Mouse (Mus musculus) heart, embryonic 14.5 days (tissue): ENCODE data around the gene Sap25. TPM values are rescaled to one million over a fixed set of nuclear protein-coding genes. Genes with fewer than 3 reads are reported as not detected.

ENCODE experiments used
- ATAC-seq: fragments of 200-750 bp; cut with Nextera tagmentation; 2 replicates; pipeline ENCODE4 v1.8.0; 2017; ENCODE audit warnings: low read depth, moderate TSS enrichment; ENCODE audit not compliant: insufficient number of reproducible peaks, insufficient read depth, low FRiP score
- H3K27ac ChIP-seq, 2 experiments: fragments of 200-500 bp in 1 of 2; fragments of 300-500 bp in 1 of 2; sonication (generic) in 1 of 2; replicated peaks in 1 of 2; 2 replicates each; pipeline ENCODE4 v1.5.1; 2012 to 2014; ENCODE audit warnings: low read depth in 2 of 2, low read length in 2 of 2, control low read depth in 1 of 2, mild to moderate bottlenecking in 1 of 2, mixed read lengths in 1 of 2; ENCODE audit not compliant: control insufficient read depth in 1 of 2, insufficient read depth in 1 of 2
- H3K27me3 ChIP-seq: fragments of 300-500 bp; sonication (generic); 2 replicates; pipeline ENCODE4 v1.6.1; 2014; ENCODE audit warnings: mild to moderate bottlenecking, low read length, control low read depth; ENCODE audit not compliant: control insufficient read depth, insufficient read depth
- H3K36me3 ChIP-seq: fragments of 300-500 bp; sonication (generic); 2 replicates; pipeline ENCODE4 v1.6.1; 2014; ENCODE audit warnings: mild to moderate bottlenecking, control low read depth, low read length, mixed read lengths; ENCODE audit not compliant: control insufficient read depth, insufficient read depth
- H3K4me1 ChIP-seq, 2 experiments: fragments of 200-500 bp in 1 of 2; fragments of 300-500 bp in 1 of 2; sonication (generic) in 1 of 2; 2 replicates each; pipeline ENCODE4 v1.6.1; 2012 to 2014; ENCODE audit warnings: low read length in 2 of 2, control low read depth in 1 of 2, mixed read lengths in 1 of 2; ENCODE audit not compliant: control insufficient read depth in 2 of 2, insufficient read depth in 2 of 2
- H3K4me2 ChIP-seq: fragments of 300-500 bp; sonication (generic); 2 replicates; pipeline ENCODE4 v1.6.1; 2014; ENCODE audit warnings: mild to moderate bottlenecking, low read length
- H3K4me3 ChIP-seq, 2 experiments: fragments of 200-500 bp in 1 of 2; fragments of 300-500 bp in 1 of 2; sonication (generic) in 1 of 2; 2 replicates each; pipeline ENCODE4 v1.5.1; 2012 to 2014; ENCODE audit warnings: low read length in 2 of 2, mild to moderate bottlenecking in 2 of 2, control low read depth in 1 of 2, low read depth in 1 of 2, moderate library complexity in 1 of 2; ENCODE audit not compliant: control insufficient read depth in 1 of 2, insufficient read depth in 1 of 2
- H3K9ac ChIP-seq: fragments of 300-500 bp; sonication (generic); 2 replicates; pipeline ENCODE4 v1.6.1; 2014; ENCODE audit warnings: mild to moderate bottlenecking, low read length
- H3K9me3 ChIP-seq: fragments of 300-500 bp; sonication (generic); 2 replicates; pipeline ENCODE4 v1.6.1; 2016; ENCODE audit warnings: low read length, control low read depth; ENCODE audit not compliant: control insufficient read depth
- WGBS: fragments of 180-500 bp; shearing (Covaris S2); extraction: QIAGEN DNeasy Blood & Tissue Kit; methylation state at CpG from one replicate; pipeline ENCODE4 v1.1.7; 2014; 5-methylcytosine and 5-hydroxymethylcytosine counted together
- polyA plus RNA-seq: library from polyadenylated mRNA; unstranded; fragments of >200 nt; fragmentation: Nextera tagmentation; extraction: Ambion mirVana; gene quantifications from 2 replicates; pipeline ENCODE4 v1.2.1, GENCODE M21; 2014

Sap25 gene
- polyA plus RNA-seq, 1 experiment from 2014 or later = 4.3 TPM

GRCm38 (mm10) chr5:137639472-137639871 lies 1.7 kb upstream of the Sap25 start:
- H3K36me3 ChIP-seq = peaks cover 75% of the 10 kb centered on the region
- H3K27me3 ChIP-seq = peaks cover 10% of the 10 kb centered on the region
- no peaks in the 10 kb centered on the region for H3K4me1 ChIP-seq
- no peak overlapping the region for H3K4me3 ChIP-seq
- no peaks in the 10 kb centered on the region for H3K9me3 ChIP-seq
- H3K4me2 ChIP-seq = no peak overlapping the region
- H3K9ac ChIP-seq = no peak overlapping the region
- no peak overlapping the region for H3K27ac ChIP-seq
- 66% methylated on average over 7 of the region's 7 CpGs for WGBS
- no peak for ATAC-seq

- peaks cover 28% of the 10 kb centered on the region for H3K27me3 ChIP-seq
- peaks cover 0 to 12% of the 10 kb centered on the region in 2 experiments; a peak in 3 of 4 replicates for H3K4me1 ChIP-seq
- H3K4me2 ChIP-seq = no peak overlapping the region
- H3K27ac ChIP-seq = no peak overlapping the region
- 45% methylated on average over 4 of the region's 4 CpGs for WGBS
- H3K36me3 ChIP-seq = peaks cover 43% of the 10 kb centered on the region
- no peak for ATAC-seq
- H3K4me3 ChIP-seq = no peak overlapping the region
- no peaks in the 10 kb centered on the region for H3K9me3 ChIP-seq
- H3K9ac ChIP-seq = no peak overlapping the region
Observed at GRCm38 (mm10) chr5:137642886-137643285, 1.8 kb downstream of the Sap25 start.

GRCm38 (mm10) chr5:137644484-137644883 lies 3.4 kb downstream of the Sap25 start:
- Histone ChIP-seq H3K27ac (no peak overlapping the region), H3K4me2 (peak overlapping the region; percentile 72), H3K4me1 (peaks cover 2 to 19% of the 10 kb centered on the region in 2 experiments; a peak in 3 of 4 replicates), H3K36me3 (peaks cover 27% of the 10 kb centered on the region), H3K4me3 (no peak overlapping the region), H3K9ac (no peak overlapping the region), H3K27me3 (peaks cover 28% of the 10 kb centered on the region), H3K9me3 (no peaks in the 10 kb centered on the region)
- ATAC-seq = no peak
- 38% methylated on average over 19 of the region's 19 CpGs for WGBS

GRCm38 (mm10) chr5:137645091-137645651 lies 4.0 kb downstream of the Sap25 start:
- Histone ChIP-seq H3K4me3 (peak overlapping the region; percentile 40 to 42), H3K36me3 (peaks cover 20% of the 10 kb centered on the region), H3K9ac (peak overlapping the region; percentile 55), H3K4me1 (peaks cover 6 to 26% of the 10 kb centered on the region in 2 experiments; a peak in 3 of 4 replicates), H3K27me3 (peaks cover 28% of the 10 kb centered on the region), H3K4me2 (peak overlapping the region; percentile 72), H3K27ac (no peak overlapping the region), H3K9me3 (no peaks in the 10 kb centered on the region)
- no peak for ATAC-seq
- 3% methylated on average over 44 of the region's 44 CpGs for WGBS

- peaks cover 15% of the 10 kb centered on the region for H3K36me3 ChIP-seq
- no peak for ATAC-seq
- H3K9ac ChIP-seq = peak within 1 kb of the TSS; percentile 55
- H3K27me3 ChIP-seq = peaks cover 28% of the 10 kb centered on the region
- no peak within 1 kb of the TSS for H3K27ac ChIP-seq
- H3K4me2 ChIP-seq = peak within 1 kb of the TSS; percentile 72
- WGBS = 16% methylated on average over 11 of the region's 11 CpGs
- H3K4me3 ChIP-seq = peak within 1 kb of the TSS; percentile 40 to 42
- no peaks in the 10 kb centered on the region for H3K9me3 ChIP-seq
- H3K4me1 ChIP-seq = peaks cover 7 to 27% of the 10 kb centered on the region in 2 experiments; a peak in 3 of 4 replicates
Observed at GRCm38 (mm10) chr5:137645652-137646091, 4.5 kb downstream of the Sap25 start, which contains the start of gene Irs3. Irs3 (minus strand) TSS chr5:137645714.

GRCm38 (mm10) chr5:137647827-137648601 lies 6.9 kb downstream of the Sap25 start:
- Histone ChIP-seq H3K9me3 (no peaks in the 10 kb centered on the region), H3K27me3 (peaks cover 28% of the 10 kb centered on the region), H3K27ac (no peak overlapping the region), H3K36me3 (peaks cover 10% of the 10 kb centered on the region), H3K9ac (no peak overlapping the region), H3K4me2 (no peak overlapping the region), H3K4me3 (no peak overlapping the region), H3K4me1 (peaks cover 7 to 27% of the 10 kb centered on the region in 2 experiments; a peak in 3 of 4 replicates)
- WGBS = 47% methylated on average over 9 of the region's 9 CpGs
- no peak for ATAC-seq

GRCm38 (mm10) chr5:137649251-137649650 lies 8.1 kb downstream of the Sap25 start:
- Histone ChIP-seq H3K4me2 (no peak overlapping the region), H3K27me3 (peaks cover 20% of the 10 kb centered on the region), H3K27ac (no peak overlapping the region), H3K36me3 (peaks cover 21% of the 10 kb centered on the region), H3K9me3 (no peaks in the 10 kb centered on the region), H3K4me3 (no peak overlapping the region), H3K4me1 (peaks cover 7 to 27% of the 10 kb centered on the region in 2 experiments; a peak in 3 of 4 replicates), H3K9ac (no peak overlapping the region)
- 45% methylated on average over 4 of the region's 4 CpGs for WGBS
- no peak for ATAC-seq
